Mouse (Mus musculus) heart, adult 2 months (tissue): Measurements from ENCODE around the gene Sept7. TPM values are rescaled to one million over a fixed set of nuclear protein-coding genes. Genes with fewer than 3 reads are reported as not detected.

Experiments used
- DNase-seq, 2 experiments: peaks; one replicate each; pipeline ENCODE4 v3.0.0; 2021
- H3K27ac ChIP-seq: fragments of 200-600 bp; 2 replicates; pipeline ENCODE4 v1.8.1; 2022
- H3K27me3 ChIP-seq: fragments of 200-500 bp; 2 replicates; pipeline ENCODE4 v1.6.1; 2012; ENCODE audit warnings: mild to moderate bottlenecking, low read length, inconsistent platforms, mixed read lengths; ENCODE audit not compliant: control insufficient read depth, insufficient read depth
- H3K36me3 ChIP-seq: fragments of 200-500 bp; 2 replicates; pipeline ENCODE4 v1.6.1; 2012; ENCODE audit warnings: low read length, inconsistent platforms; ENCODE audit not compliant: control insufficient read depth, insufficient read depth
- H3K4me1 ChIP-seq: fragments of 200-500 bp; 2 replicates; pipeline ENCODE4 v1.6.1; 2011; ENCODE audit warnings: low read length; ENCODE audit not compliant: control insufficient read depth, insufficient read depth
- H3K4me3 ChIP-seq: fragments of 200-600 bp; 2 replicates; pipeline ENCODE4 v1.8.1; 2022
- H3K79me2 ChIP-seq: fragments of 200-500 bp; replicated peaks from 2 replicates; pipeline ENCODE4 v1.6.1; 2012; ENCODE audit warnings: mild to moderate bottlenecking, inconsistent platforms, low read length, moderate library complexity, mixed read lengths; ENCODE audit not compliant: control insufficient read depth, insufficient read depth
- H3K9ac ChIP-seq: fragments of 200-500 bp; 2 replicates; pipeline ENCODE4 v1.6.1; 2012; ENCODE audit warnings: low read depth, mild to moderate bottlenecking, control low read depth, inconsistent platforms, low read length, mixed read lengths
- CTCF ChIP-seq: fragments of 200-600 bp; IDR thresholded peaks from 2 replicates; pipeline ENCODE4 v1.8.1; 2022; ENCODE audit warnings: antibody characterized with exemption, mild to moderate bottlenecking, moderate library complexity
- EP300 ChIP-seq: fragments of 200-500 bp; IDR thresholded peaks from 2 replicates; pipeline ENCODE4 v1.6.1; 2011; ENCODE audit warnings: low read depth, low read length, control low read depth; ENCODE audit not compliant: insufficient read depth
- POLR2A ChIP-seq: fragments of 200-500 bp; IDR thresholded peaks from 2 replicates; pipeline ENCODE4 v1.6.1; 2011; ENCODE audit warnings: mild to moderate bottlenecking, low read depth, low read length, control low read depth; ENCODE audit not compliant: insufficient read depth
- WGBS: fragments of 180-500 bp; shearing (Covaris S2); methylation state at CpG from one replicate; pipeline ENCODE4 v1.1.7; 2018; 5-methylcytosine and 5-hydroxymethylcytosine counted together
- intact Hi-C: fragments of 180-260 bp; cut with DNase I; formaldehyde crosslinking; loops from one replicate; pipeline ENCODE4 v1.15.1; 2025
- polyA plus RNA-seq: library from polyadenylated mRNA; depleted of rRNA; stranded (reverse); fragments of >200 nt; gene quantifications from 2 replicates; pipeline ENCODE4 v1.2.3, GENCODE M21; 2012
- total RNA-seq, 2 experiments: library from RNA; stranded (reverse); gene quantifications; 2 replicates each; pipeline ENCODE4 v1.2.3; 2021

Sept7 gene
- total and polyA plus RNA-seq, 3 experiments, result 15.9 to 111 (median 109) TPM

DNA sequence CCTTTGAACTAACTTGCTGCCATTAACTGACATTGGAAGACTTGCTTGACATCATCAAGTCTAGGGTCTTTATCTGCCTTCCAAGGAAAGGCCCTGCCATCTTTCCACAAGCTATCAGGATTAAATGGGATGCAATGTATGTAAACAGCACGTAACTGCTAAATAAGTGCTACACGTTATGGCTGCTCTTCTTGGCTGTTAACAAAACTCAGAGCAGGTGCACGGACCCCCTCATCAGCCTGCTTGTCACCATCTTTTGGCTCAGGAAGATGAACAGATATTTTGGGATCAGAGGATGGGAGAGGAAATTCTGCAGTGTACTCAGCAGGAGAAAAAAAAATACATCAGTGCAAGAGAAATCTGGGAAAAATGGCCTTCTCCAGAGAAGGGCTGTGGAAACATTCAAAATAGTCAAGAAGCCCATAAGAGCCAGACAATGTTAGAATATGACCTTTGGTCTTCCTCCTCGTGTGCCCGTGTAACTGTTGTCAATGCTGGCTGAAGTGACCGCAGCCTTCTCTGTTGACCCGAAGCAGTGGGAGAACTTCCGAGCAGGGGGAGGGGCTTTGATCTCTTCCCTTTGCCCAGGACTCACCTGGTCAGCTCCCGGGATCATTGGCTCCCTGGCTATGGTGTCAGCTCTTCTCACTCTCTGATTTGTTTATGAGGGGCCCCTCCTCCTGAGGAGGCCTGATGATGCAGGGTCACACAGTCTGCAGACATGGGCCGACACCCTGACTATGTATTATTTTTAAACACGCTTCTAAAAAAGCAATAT lies 76.9 kb downstream of the Sept7 start:
- H3K4me3 ChIP-seq, result no peak overlapping the region
- no peaks in the 10 kb centered on the region for H3K4me1 ChIP-seq
- WGBS, result 74% methylated on average over 11 of the region's 11 CpGs
- no peak overlapping the region for H3K9ac ChIP-seq
- no peaks in the 10 kb centered on the region for H3K36me3 ChIP-seq
- TF ChIP-seq CTCF (no peak), POLR2A (no peak), EP300 (no peak)
- intact Hi-C loops, result no loop called here
- H3K27me3 ChIP-seq, result no peaks in the 10 kb centered on the region
- H3K79me2 ChIP-seq, result no peaks in the 10 kb centered on the region
- DNase-seq, result no peak
- H3K27ac ChIP-seq, result no peak overlapping the region

- H3K27me3 ChIP-seq, result no peaks in the 10 kb centered on the region
- intact Hi-C loops, result no loop called here
- no peaks in the 10 kb centered on the region for H3K36me3 ChIP-seq
- no peak overlapping the region for H3K9ac ChIP-seq
- TF ChIP-seq CTCF (no peak), EP300 (no peak), POLR2A (no peak)
- H3K27ac ChIP-seq, result no peak overlapping the region
- 79% methylated on average over 2 of the region's 2 CpGs for WGBS
- H3K4me1 ChIP-seq, result no peaks in the 10 kb centered on the region
- H3K79me2 ChIP-seq, result no peaks in the 10 kb centered on the region
- no peak overlapping the region for H3K4me3 ChIP-seq
- DNase-seq, result peak in 1 of 2 experiments; percentile 23
Measured at GRCm38 (mm10) chr9:25337436-25338198, 85.4 kb downstream of the Sept7 start.

GRCm38 (mm10) chr9:25340412-25340811 lies 88.2 kb downstream of the Sept7 start:
- WGBS, result 63% methylated on average over 1 of the region's 1 CpGs

GRCm38 (mm10) chr9:25353775-25354174 lies 101.5 kb downstream of the Sept7 start:
- intact Hi-C loops, result no loop called here
- TF ChIP-seq CTCF, result no peak
- no peak for TF ChIP-seq EP300
- no peak for TF ChIP-seq POLR2A
- 76% methylated on average over 1 of the region's 1 CpGs for WGBS

More at GRCm38 (mm10) chr9:25340412-25340811, 88.2 kb downstream of the Sept7 start:
- H3K27ac ChIP-seq, result no peak overlapping the region
- TF ChIP-seq CTCF, result no peak
- no peak for TF ChIP-seq EP300
- TF ChIP-seq POLR2A, result no peak
- H3K79me2 ChIP-seq, result no peaks in the 10 kb centered on the region
- intact Hi-C loops, result no loop called here
- DNase-seq, result no peak
- H3K4me3 ChIP-seq, result no peak overlapping the region
- H3K4me1 ChIP-seq, result no peaks in the 10 kb centered on the region
- no peaks in the 10 kb centered on the region for H3K27me3 ChIP-seq
- no peaks in the 10 kb centered on the region for H3K36me3 ChIP-seq
- H3K9ac ChIP-seq, result no peak overlapping the region

GRCm38 (mm10) chr9:25355806-25356205 lies 103.6 kb downstream of the Sept7 start:
- WGBS, result 79% methylated on average over 11 of the region's 11 CpGs
- intact Hi-C loops, result no loop called here
- H3K27ac ChIP-seq, result no peak overlapping the region
- H3K4me3 ChIP-seq, result no peak overlapping the region
- no peaks in the 10 kb centered on the region for H3K79me2 ChIP-seq
- H3K27me3 ChIP-seq, result no peaks in the 10 kb centered on the region
- no peaks in the 10 kb centered on the region for H3K4me1 ChIP-seq
- TF ChIP-seq EP300, result no peak
- TF ChIP-seq POLR2A, result no peak
- TF ChIP-seq CTCF, result no peak
- H3K36me3 ChIP-seq, result no peaks in the 10 kb centered on the region
- peak in 1 of 2 experiments; percentile 18 for DNase-seq
- H3K9ac ChIP-seq, result no peak overlapping the region

More at GRCm38 (mm10) chr9:25353775-25354174, 101.5 kb downstream of the Sept7 start:
- no peaks in the 10 kb centered on the region for H3K79me2 ChIP-seq
- H3K36me3 ChIP-seq, result no peaks in the 10 kb centered on the region
- no peak overlapping the region for H3K9ac ChIP-seq
- no peak for DNase-seq
- H3K4me1 ChIP-seq, result no peaks in the 10 kb centered on the region
- no peaks in the 10 kb centered on the region for H3K27me3 ChIP-seq
- no peak overlapping the region for H3K4me3 ChIP-seq
- H3K27ac ChIP-seq, result no peak overlapping the region

DNA sequence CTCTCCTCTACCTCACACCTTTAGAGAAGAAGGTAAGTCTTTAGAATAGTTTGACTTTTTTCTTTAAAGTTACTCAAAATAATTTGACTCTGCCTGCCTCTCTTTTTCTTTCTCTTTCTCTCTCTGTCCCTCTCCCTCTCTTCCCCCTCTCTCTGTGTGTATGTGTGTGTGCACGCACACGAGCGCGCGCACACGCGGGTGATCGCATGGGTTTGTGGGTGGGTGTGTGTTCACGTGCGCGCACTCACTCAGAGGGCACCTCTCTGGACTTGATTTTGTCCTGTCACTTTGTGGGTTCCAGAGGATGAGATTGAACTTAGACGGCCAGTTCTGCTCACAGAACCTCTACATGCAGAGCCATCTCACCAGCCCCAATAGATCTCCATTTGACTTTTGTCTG lies 105.3 kb downstream of the Sept7 start:
- H3K9ac ChIP-seq, result no peak overlapping the region
- no peak for DNase-seq
- H3K4me3 ChIP-seq, result no peak overlapping the region
- H3K36me3 ChIP-seq, result no peaks in the 10 kb centered on the region
- no peak for TF ChIP-seq CTCF
- TF ChIP-seq EP300, result no peak
- TF ChIP-seq POLR2A, result no peak
- H3K4me1 ChIP-seq, result no peaks in the 10 kb centered on the region
- WGBS, result 98% methylated on average over 12 of the region's 12 CpGs
- intact Hi-C loops, result no loop called here
- no peaks in the 10 kb centered on the region for H3K27me3 ChIP-seq
- H3K79me2 ChIP-seq, result no peaks in the 10 kb centered on the region
- no peak overlapping the region for H3K27ac ChIP-seq
